Mouse (Mus musculus): Measurements from ENCODE around the gene Tescl.

DNA sequence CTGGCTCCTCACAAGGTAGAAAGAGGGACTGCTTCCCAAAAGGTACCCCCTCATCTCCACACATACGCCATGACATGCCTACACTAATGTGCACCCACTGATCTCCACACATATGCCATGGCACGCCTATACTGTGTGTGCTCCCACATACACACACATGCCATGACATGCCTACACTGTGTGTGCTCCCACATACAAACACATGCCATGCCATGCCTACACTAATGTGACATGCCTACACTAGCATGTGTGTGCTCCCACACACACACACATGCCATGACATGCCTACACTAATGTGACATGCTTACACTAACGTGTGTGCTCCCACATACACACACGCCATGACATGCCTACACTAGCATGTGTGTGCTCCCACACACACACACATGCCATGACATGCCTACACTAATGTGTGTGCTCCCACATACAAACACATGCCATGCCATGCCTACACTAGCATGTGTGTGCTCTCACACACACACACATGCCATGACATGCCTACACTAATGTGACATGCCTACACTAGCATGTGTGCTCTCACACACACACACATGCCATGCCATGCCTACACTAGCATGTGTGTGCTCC is 43.5 kb downstream of the Tescl start:
- no peak for TF ChIP-seq CTCF (IDR thresholded peaks at IDR 0.05; ENCODE audit: borderline replicate concordance, insufficient read depth, low read length)
- TF ChIP-seq POLR2A (IDR thresholded peaks at IDR 0.05; ENCODE audit: low read depth, low read length): no peak

Data from embryonic fibroblast, embryonic 13.5 days (primary cell).